Mouse (Mus musculus): ENCODE measurements around the gene Nudt21. TPM values are rescaled to one million over a fixed set of nuclear protein-coding genes. Genes with fewer than 3 reads are reported as not detected.

Gene Nudt21
- polyA plus RNA-seq, 1 experiment from 2014 or later: 126 TPM

DNA sequence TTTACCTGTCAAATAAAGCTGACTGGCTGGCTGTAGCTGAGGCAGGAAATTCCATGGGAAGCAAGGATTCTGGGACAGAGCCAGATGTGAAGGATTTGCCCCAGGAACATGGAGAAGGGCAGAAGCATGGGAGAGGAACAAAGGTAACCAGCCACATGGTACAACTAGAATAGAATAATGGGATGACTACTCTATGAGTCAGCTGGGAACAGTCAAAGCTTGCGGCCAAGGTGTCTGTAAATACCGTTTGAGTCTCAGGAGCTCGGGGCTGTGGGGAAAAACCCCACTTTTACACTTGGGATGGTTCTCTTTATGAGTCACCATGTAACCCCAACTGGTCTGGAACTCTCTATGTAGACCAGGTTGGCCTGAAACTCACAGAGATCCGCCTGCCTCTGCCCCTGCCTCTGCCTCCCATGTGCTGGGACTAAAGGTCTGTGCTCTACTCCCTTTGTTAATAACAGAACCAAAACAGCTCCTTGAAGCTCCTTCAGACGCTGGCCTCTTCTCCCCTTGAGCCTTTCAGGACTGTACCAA lies 55.1 kb downstream of the Nudt21 start:
- no peak for ATAC-seq
- 89% methylated on average over 5 of the region's 5 CpGs for WGBS
- peaks cover 44% of the 10 kb centered on the region for H3K36me3 ChIP-seq
- H3K4me2 ChIP-seq (replicated peaks): no peak overlapping the region
- H3K4me1 ChIP-seq (replicated peaks): no peaks in the 10 kb centered on the region
- no peaks in the 10 kb centered on the region for H3K27me3 ChIP-seq (replicated peaks)
- H3K27ac ChIP-seq: no peak overlapping the region
- H3K4me3 ChIP-seq (replicated peaks): no peak overlapping the region
- no peak overlapping the region for H3K9ac ChIP-seq
- no peaks in the 10 kb centered on the region for H3K9me3 ChIP-seq

- H3K27ac ChIP-seq: no peak overlapping the region
- no peak overlapping the region for H3K9ac ChIP-seq
- H3K4me1 ChIP-seq (replicated peaks): no peaks in the 10 kb centered on the region
- no peak overlapping the region for H3K4me2 ChIP-seq (replicated peaks)
- no peak for ATAC-seq
- H3K27me3 ChIP-seq (replicated peaks): no peaks in the 10 kb centered on the region
- WGBS: 95% methylated on average over 4 of the region's 4 CpGs
- H3K36me3 ChIP-seq: peaks cover 47% of the 10 kb centered on the region
- H3K4me3 ChIP-seq (replicated peaks): no peak overlapping the region
- no peaks in the 10 kb centered on the region for H3K9me3 ChIP-seq
These were observed 56.7 kb downstream of the Nudt21 start for GRCm38 (mm10) chr8:93980141-93980540.

- no peak overlapping the region for H3K9ac ChIP-seq
- no peak overlapping the region for H3K4me3 ChIP-seq (replicated peaks)
- no peak overlapping the region for H3K27ac ChIP-seq
- H3K36me3 ChIP-seq: peaks cover 56% of the 10 kb centered on the region
- WGBS: 88% methylated on average over 6 of the region's 6 CpGs
- H3K27me3 ChIP-seq (replicated peaks): no peaks in the 10 kb centered on the region
- ATAC-seq: no peak
- no peaks in the 10 kb centered on the region for H3K4me1 ChIP-seq (replicated peaks)
- H3K4me2 ChIP-seq (replicated peaks): no peak overlapping the region
- H3K9me3 ChIP-seq: no peaks in the 10 kb centered on the region
These were observed 60.2 kb downstream of the Nudt21 start for GRCm38 (mm10) chr8:93976446-93977211.

DNA sequence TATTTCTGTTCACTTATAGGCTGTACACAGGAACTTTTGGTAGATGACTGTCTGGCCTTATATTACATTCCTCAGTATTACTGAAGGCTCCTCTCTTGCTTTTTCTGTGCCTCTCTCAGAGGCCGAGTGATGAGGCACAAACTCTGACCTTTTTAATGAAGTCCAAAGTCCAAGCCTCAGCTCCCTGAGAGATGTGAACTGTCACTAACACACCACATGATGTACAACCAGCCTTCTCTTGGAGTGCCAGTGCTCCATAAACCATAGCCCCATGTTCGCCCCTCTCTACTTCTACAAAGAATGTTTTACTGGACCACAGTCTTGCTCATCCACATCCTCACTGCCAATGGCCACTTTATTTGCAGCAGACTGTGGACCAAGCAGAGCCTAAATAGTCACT lies 61.5 kb downstream of the Nudt21 start:
- no peak overlapping the region for H3K4me2 ChIP-seq (replicated peaks)
- H3K9me3 ChIP-seq: no peaks in the 10 kb centered on the region
- no peaks in the 10 kb centered on the region for H3K27me3 ChIP-seq (replicated peaks)
- H3K4me3 ChIP-seq (replicated peaks): no peak overlapping the region
- no peaks in the 10 kb centered on the region for H3K4me1 ChIP-seq (replicated peaks)
- H3K9ac ChIP-seq: no peak overlapping the region
- H3K27ac ChIP-seq: no peak overlapping the region; the same call in 1 of the 2 replicates
- peaks cover 53% of the 10 kb centered on the region for H3K36me3 ChIP-seq
- 82% methylated on average over 2 of the region's 2 CpGs for WGBS
- peak; percentile 38; the same call in 1 of the 2 replicates for ATAC-seq

DNA sequence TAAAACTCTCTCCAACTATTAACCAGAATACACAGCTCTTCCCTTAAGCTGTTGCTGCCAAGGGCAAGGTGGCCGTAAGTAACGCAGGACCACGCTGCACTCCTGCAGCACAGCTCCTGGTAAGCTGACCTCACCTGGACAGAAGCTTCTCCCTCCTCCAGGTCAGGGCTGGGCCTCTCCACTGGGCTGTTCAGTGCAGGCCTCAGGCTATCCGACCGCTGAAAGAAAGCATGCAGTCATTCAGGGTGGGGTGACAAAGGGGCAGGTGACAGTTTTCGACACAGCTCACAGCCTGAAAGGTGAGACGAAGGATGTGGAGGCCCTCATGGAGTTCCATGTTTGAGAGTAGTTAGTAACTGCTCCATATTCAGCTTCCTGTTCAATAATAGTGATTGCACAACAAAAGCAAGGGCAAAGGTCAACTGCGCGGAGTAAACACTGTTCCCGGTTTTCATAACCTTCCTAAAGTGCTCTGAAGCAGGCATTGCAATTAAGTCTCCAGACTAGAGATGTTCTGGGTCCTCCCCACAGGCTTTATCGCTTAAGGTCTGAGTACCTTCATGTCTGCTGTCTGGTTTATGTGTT lies 62.1 kb downstream of the Nudt21 start:
- no peak overlapping the region for H3K4me3 ChIP-seq (replicated peaks)
- WGBS: 66% methylated on average over 11 of the region's 11 CpGs
- H3K9ac ChIP-seq: no peak overlapping the region
- H3K4me1 ChIP-seq (replicated peaks): no peaks in the 10 kb centered on the region
- no peak overlapping the region for H3K4me2 ChIP-seq (replicated peaks)
- peak overlapping the region; percentile 58 for H3K27ac ChIP-seq
- no peaks in the 10 kb centered on the region for H3K27me3 ChIP-seq (replicated peaks)
- H3K9me3 ChIP-seq: no peaks in the 10 kb centered on the region
- ATAC-seq: peak; percentile 78
- peaks cover 53% of the 10 kb centered on the region for H3K36me3 ChIP-seq

DNA sequence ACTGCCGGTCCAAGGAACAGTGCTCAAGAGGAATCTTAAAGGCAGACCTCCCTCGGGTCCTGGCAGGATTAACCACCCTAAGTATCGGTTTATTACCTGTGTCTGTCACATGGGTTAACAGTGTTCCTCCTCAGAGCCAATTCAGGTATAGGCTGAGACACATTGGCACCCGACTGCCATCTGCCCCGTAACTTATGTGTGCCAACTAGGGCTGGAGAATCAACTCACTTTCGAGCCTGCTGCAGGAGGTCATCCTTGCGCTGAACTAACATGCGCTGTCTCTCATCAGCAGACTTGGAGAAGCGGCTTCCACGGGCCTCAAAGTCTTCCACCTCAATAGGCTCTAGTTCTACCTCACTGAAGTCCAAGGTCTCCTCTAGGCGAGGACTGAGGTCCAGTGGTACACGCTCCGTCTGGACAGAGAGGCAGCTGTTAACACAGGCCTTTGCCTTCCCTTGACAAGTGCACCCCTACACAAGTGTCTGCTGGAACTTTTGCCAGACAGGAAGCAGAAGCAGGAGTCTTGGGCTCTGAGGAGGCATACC lies 62.9 kb downstream of the Nudt21 start:
- Histone ChIP-seq H3K27ac (no peak overlapping the region), H3K27me3 (replicated peaks) (no peaks in the 10 kb centered on the region), H3K4me2 (replicated peaks) (no peak overlapping the region), H3K9me3 (no peaks in the 10 kb centered on the region), H3K9ac (no peak overlapping the region), H3K4me3 (replicated peaks) (no peak overlapping the region), H3K4me1 (replicated peaks) (no peaks in the 10 kb centered on the region), H3K36me3 (peaks cover 51% of the 10 kb centered on the region)
- ATAC-seq: peak; percentile 1; the same call in 1 of the 2 replicates
- 92% methylated on average over 13 of the region's 13 CpGs for WGBS

DNA sequence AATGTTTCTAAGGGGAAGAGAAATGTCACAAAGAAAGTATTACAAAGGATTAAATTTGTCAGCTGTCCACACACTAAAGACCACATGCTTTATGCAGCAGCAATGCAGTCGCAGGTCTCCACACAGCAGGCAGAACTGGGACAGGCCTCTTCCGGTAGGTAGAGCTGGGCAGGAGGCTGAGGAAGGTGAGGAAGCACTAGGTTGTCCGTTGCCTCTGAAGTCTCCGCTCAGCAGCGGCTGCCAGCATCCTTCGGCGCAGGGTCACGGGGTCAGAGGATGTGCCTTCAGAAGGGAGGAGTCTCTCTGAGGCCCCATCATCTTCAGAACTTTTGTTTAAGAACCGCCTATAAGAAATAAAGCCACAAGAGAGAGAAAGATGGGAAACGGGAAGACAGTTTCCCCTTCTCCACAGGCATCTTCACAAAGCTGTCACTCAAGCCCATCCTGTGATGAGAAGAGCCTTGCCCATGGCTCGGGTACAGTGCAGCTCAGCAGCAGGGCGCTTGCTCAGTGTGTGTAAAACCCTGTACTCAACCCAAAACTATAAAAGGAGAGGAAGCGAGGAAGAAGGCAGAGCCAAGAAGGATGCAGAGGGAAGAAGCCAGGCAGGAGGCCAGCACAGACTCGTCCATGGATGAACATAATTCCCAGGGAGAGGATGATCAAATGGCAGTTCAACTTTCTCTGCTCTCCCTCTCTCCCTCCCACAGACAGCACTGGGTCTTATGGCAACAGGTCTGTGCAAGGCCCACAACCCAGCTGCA lies 63.7 kb downstream of the Nudt21 start:
- Histone ChIP-seq H3K9ac (no peak overlapping the region), H3K4me1 (replicated peaks) (no peaks in the 10 kb centered on the region), H3K4me2 (replicated peaks) (no peak overlapping the region), H3K27me3 (replicated peaks) (no peaks in the 10 kb centered on the region), H3K4me3 (replicated peaks) (no peak overlapping the region), H3K36me3 (peaks cover 45% of the 10 kb centered on the region), H3K27ac (no peak overlapping the region), H3K9me3 (no peaks in the 10 kb centered on the region)
- 80% methylated on average over 14 of the region's 14 CpGs for WGBS
- ATAC-seq: no peak

DNA sequence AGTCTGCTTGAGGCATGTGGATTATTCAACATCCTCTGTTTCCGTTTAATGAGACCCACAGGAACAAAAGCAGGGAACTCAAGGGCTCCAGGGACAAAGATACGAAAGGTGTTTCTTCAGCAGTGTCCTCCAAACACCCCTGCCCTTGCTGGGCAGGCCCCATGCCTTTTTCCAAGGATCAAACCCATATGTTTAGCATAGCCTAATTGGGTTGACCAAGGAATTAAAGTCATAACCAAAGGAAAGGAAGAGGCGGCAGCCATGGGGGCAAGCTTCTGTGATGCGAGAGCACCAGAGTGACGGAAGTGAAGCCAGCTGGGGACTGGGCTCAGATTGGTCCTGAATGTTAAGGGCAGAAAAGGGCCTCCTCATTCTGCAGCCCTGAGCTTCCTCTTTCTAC lies 64.6 kb downstream of the Nudt21 start:
- H3K4me1 ChIP-seq (replicated peaks): no peaks in the 10 kb centered on the region
- H3K27me3 ChIP-seq (replicated peaks): no peaks in the 10 kb centered on the region
- H3K4me3 ChIP-seq (replicated peaks): no peak overlapping the region
- H3K36me3 ChIP-seq: peaks cover 44% of the 10 kb centered on the region
- no peak overlapping the region for H3K4me2 ChIP-seq (replicated peaks)
- no peak overlapping the region for H3K27ac ChIP-seq
- H3K9ac ChIP-seq: no peak overlapping the region
- no peaks in the 10 kb centered on the region for H3K9me3 ChIP-seq
- ATAC-seq: no peak
- 91% methylated on average over 5 of the region's 5 CpGs for WGBS

DNA sequence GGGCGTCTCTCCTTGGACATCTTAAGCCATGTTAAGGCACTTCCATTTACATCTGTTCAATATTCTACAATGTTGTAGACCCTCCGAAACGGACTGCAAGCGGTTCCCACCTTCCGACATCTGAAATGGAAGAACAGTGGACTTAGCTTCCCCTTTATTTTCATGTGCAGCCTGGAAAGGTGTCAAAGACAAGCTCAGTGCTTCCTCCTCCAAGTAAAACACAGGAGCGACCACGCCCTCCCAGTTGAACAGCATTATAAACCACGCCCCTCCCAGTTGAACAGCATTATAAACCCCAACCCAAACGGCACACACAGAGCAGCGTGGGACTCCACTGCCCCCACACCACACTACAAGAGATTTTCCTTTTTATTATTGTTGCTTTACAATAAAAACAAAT lies 65.4 kb downstream of the Nudt21 start:
- Histone ChIP-seq H3K27ac (no peak overlapping the region), H3K9me3 (no peaks in the 10 kb centered on the region), H3K36me3 (peaks cover 39% of the 10 kb centered on the region), H3K9ac (no peak overlapping the region), H3K4me3 (replicated peaks) (no peak overlapping the region), H3K4me2 (replicated peaks) (no peak overlapping the region), H3K4me1 (replicated peaks) (no peaks in the 10 kb centered on the region), H3K27me3 (replicated peaks) (no peaks in the 10 kb centered on the region)
- no peak for ATAC-seq
- WGBS: 80% methylated on average over 10 of the region's 10 CpGs

GRCm38 (mm10) chr8:93969626-93970340 lies 67.0 kb downstream of the Nudt21 start:
- Histone ChIP-seq H3K4me3 (replicated peaks) (no peak overlapping the region), H3K36me3 (peaks cover 30% of the 10 kb centered on the region), H3K9ac (no peak overlapping the region), H3K4me1 (replicated peaks) (no peaks in the 10 kb centered on the region), H3K27me3 (replicated peaks) (no peaks in the 10 kb centered on the region), H3K4me2 (replicated peaks) (no peak overlapping the region), H3K27ac (no peak overlapping the region), H3K9me3 (no peaks in the 10 kb centered on the region)
- WGBS: 75% methylated on average over 7 of the region's 7 CpGs
- ATAC-seq: no peak

- WGBS: 55% methylated on average over 6 of the region's 6 CpGs
- no peaks in the 10 kb centered on the region for H3K4me1 ChIP-seq (replicated peaks)
- H3K9me3 ChIP-seq: no peaks in the 10 kb centered on the region
- H3K27ac ChIP-seq: no peak overlapping the region
- H3K27me3 ChIP-seq (replicated peaks): no peaks in the 10 kb centered on the region
- H3K9ac ChIP-seq: no peak overlapping the region
- no peak overlapping the region for H3K4me3 ChIP-seq (replicated peaks)
- H3K4me2 ChIP-seq (replicated peaks): no peak overlapping the region
- H3K36me3 ChIP-seq: peaks cover 20% of the 10 kb centered on the region
- ATAC-seq: 0 out of 2 replicates have a peak, but pooled peaks have one; percentile 26
These were observed 68.5 kb downstream of the Nudt21 start for GRCm38 (mm10) chr8:93968293-93968692.
